Mouse (Mus musculus) embryonic fibroblast, embryonic 13.5 days (primary cell): ENCODE data around the gene Naa25. TPM values are rescaled to one million over a fixed set of nuclear protein-coding genes. Genes with fewer than 3 reads are reported as not detected.

ENCODE experiments used
- H3K27ac ChIP-seq: 2 replicates; pipeline ENCODE4 v1.5.1; 2012; ENCODE audit warnings: low read length, control low read depth, inconsistent platforms; ENCODE audit not compliant: insufficient read depth
- H3K4me1 ChIP-seq: 2 replicates; pipeline ENCODE4 v1.6.1; 2011; ENCODE audit warnings: low read length; ENCODE audit not compliant: control insufficient read depth, insufficient read depth
- H3K4me3 ChIP-seq: 2 replicates; pipeline ENCODE4 v1.5.1; 2011; ENCODE audit warnings: mild to moderate bottlenecking, control low read depth, low read length; ENCODE audit not compliant: insufficient read depth
- CTCF ChIP-seq: IDR thresholded peaks from 2 replicates; pipeline ENCODE4 v1.5.1; 2011; ENCODE audit warnings: mild to moderate bottlenecking, control low read depth, low read length, moderate library complexity, borderline replicate concordance; ENCODE audit not compliant: insufficient read depth
- POLR2A ChIP-seq: IDR thresholded peaks from 2 replicates; pipeline ENCODE4 v1.6.1; 2011; ENCODE audit warnings: low read depth, mild to moderate bottlenecking, control low read depth, low read length, moderate library complexity
- polyA plus RNA-seq: library from polyadenylated mRNA; stranded (reverse); fragments of >200 nt; gene quantifications from 2 replicates; pipeline ENCODE4 v1.2.4, GENCODE M21; 2011; ENCODE audit warnings: low read depth; ENCODE audit not compliant: missing spikeins, insufficient read length

Gene Naa25
- polyA plus RNA-seq, 1 experiment, result 24.6 TPM

- H3K4me3 ChIP-seq, result no peak overlapping the region
- no peak overlapping the region for H3K27ac ChIP-seq
- H3K4me1 ChIP-seq, result no peaks in the 10 kb centered on the region
- TF ChIP-seq POLR2A, result no peak
- TF ChIP-seq CTCF, result no peak
Observed at GRCm38 (mm10) chr5:121410975-121411374, 13.2 kb downstream of the Naa25 start.

- TF ChIP-seq CTCF (no peak), POLR2A (no peak)
- no peak overlapping the region for H3K4me3 ChIP-seq
- no peaks in the 10 kb centered on the region for H3K4me1 ChIP-seq
- H3K27ac ChIP-seq, result no peak overlapping the region
Observed at GRCm38 (mm10) chr5:121420721-121421120, 23.0 kb downstream of the Naa25 start.

- Histone ChIP-seq H3K27ac (no peak overlapping the region), H3K4me3 (no peak overlapping the region), H3K4me1 (no peaks in the 10 kb centered on the region)
- TF ChIP-seq CTCF (no peak), POLR2A (no peak)
Observed at GRCm38 (mm10) chr5:121422787-121423186, 25.1 kb downstream of the Naa25 start.

- no peak overlapping the region for H3K4me3 ChIP-seq
- H3K27ac ChIP-seq, result no peak overlapping the region
- no peak for TF ChIP-seq POLR2A
- no peak for TF ChIP-seq CTCF
- H3K4me1 ChIP-seq, result no peaks in the 10 kb centered on the region
Observed at GRCm38 (mm10) chr5:121423297-121423696, 25.6 kb downstream of the Naa25 start.

- Histone ChIP-seq H3K27ac (no peak overlapping the region), H3K4me1 (no peaks in the 10 kb centered on the region), H3K4me3 (no peak overlapping the region)
- TF ChIP-seq CTCF, result no peak
- TF ChIP-seq POLR2A, result no peak
Observed at GRCm38 (mm10) chr5:121428954-121429353, 31.2 kb downstream of the Naa25 start.

- no peak overlapping the region for H3K4me3 ChIP-seq
- TF ChIP-seq CTCF (no peak), POLR2A (no peak)
- no peak overlapping the region for H3K27ac ChIP-seq
Observed at GRCm38 (mm10) chr5:121438131-121438530, 40.4 kb downstream of the Naa25 start.

GRCm38 (mm10) chr5:121438756-121439155 lies 41.0 kb downstream of the Naa25 start:
- Histone ChIP-seq H3K27ac (peak overlapping the region; percentile 17; the same call in 1 of the 2 replicates), H3K4me3 (no peak overlapping the region), H3K4me1 (no peaks in the 10 kb centered on the region)
- TF ChIP-seq POLR2A (no peak), CTCF (no peak)

More at GRCm38 (mm10) chr5:121438131-121438530, 40.4 kb downstream of the Naa25 start:
- H3K4me1 ChIP-seq, result no peaks in the 10 kb centered on the region

GRCm38 (mm10) chr5:121443548-121443947 lies 45.8 kb downstream of the Naa25 start:
- Histone ChIP-seq H3K4me1 (no peaks in the 10 kb centered on the region), H3K27ac (no peak overlapping the region), H3K4me3 (no peak overlapping the region)
- TF ChIP-seq CTCF, result no peak
- TF ChIP-seq POLR2A, result no peak

- H3K4me3 ChIP-seq, result no peak overlapping the region
- no peak overlapping the region for H3K27ac ChIP-seq
- H3K4me1 ChIP-seq, result no peaks in the 10 kb centered on the region
- TF ChIP-seq CTCF (no peak), POLR2A (no peak)
Observed at GRCm38 (mm10) chr5:121444870-121445269, 47.1 kb downstream of the Naa25 start.

- H3K4me3 ChIP-seq, result no peak overlapping the region
- TF ChIP-seq CTCF (no peak), POLR2A (no peak)
- 0 out of 2 replicates have a peak, but pooled peaks cover 4% of the 10 kb centered on the region for H3K4me1 ChIP-seq
- H3K27ac ChIP-seq, result no peak overlapping the region
Observed at GRCm38 (mm10) chr5:121448450-121448849, 50.7 kb downstream of the Naa25 start.

GRCm38 (mm10) chr5:121449976-121450375 lies 52.2 kb downstream of the Naa25 start:
- H3K4me3 ChIP-seq, result no peak overlapping the region
- no peak for TF ChIP-seq POLR2A
- no peak for TF ChIP-seq CTCF

More at GRCm38 (mm10) chr5:121449976-121450375, 52.2 kb downstream of the Naa25 start:
- H3K4me1 ChIP-seq, result 0 out of 2 replicates have a peak, but pooled peaks cover 4% of the 10 kb centered on the region
- no peak overlapping the region for H3K27ac ChIP-seq
